Mouse (Mus musculus): ENCODE data around the gene Snrnp25.

GRCm38 (mm10) chr11:32184469-32184868 is 20.7 kb upstream of the Snrnp25 start:
- TF ChIP-seq CTCF (IDR thresholded peaks at IDR 0.05; ENCODE audit: insufficient read depth, low read depth, low read length) (no peak), POLR2A (IDR thresholded peaks at IDR 0.05; ENCODE audit: insufficient read depth, low read depth, low read length) (no peak)
